Mouse (Mus musculus) layer of hippocampus, postnatal 25 days (tissue): ENCODE measurements at regions not wholly inside any gene's neighbourhood (a gene's known extent, or its start where the extent isn't known, plus 50 kb on each side); places are given as distances from the start of the nearest gene placed in this dataset.

Experiments
- DNase-seq, 2 experiments: peaks; one replicate each; pipeline ENCODE4 v3.0.0; 2022; ENCODE audit warnings: mixed read lengths in 2 of 2, low spot score in 1 of 2; ENCODE audit errors: extremely low spot score in 1 of 2

DNA sequence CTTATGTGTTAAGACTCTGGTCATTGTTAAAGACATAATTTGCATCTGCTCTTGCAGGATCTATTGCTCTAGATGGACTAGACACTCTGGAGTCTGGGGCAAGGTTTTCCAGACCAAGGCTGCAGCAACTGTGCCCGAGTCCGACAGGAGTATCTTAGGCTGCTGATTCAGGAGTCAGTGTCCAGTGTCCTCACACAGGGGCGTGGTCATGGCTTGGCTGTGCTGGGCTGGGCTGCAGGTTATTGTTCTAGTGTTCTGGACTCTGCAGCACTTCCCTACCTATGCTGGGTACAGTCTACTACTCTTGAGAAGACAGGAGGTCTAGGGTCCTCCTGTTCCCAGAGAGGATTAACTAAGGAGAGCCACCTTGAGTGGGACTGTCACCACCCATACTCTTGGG is 161.5 kb upstream of the Prox1 start:
- DNase-seq = no peak

DNA sequence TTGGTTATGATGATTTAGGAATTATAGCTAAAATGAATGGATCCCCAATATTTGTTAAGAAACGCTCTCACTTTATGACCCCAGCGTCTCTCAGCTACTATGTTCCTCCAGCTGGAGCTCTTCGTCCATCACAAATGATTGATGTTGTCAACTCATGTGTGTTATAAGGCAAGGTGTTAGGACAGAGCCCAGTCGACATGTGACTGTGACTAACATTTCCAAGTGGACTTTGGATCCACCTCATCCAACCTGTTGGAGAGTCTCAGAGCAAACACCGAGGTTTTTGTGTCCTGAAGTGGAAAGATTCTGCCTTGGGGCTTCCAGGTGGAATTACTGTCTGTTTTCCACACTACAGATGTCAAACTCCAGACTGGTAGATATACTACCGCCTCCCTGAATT is 154.0 kb upstream of the Prox1 start:
- DNase-seq = no peak

DNA sequence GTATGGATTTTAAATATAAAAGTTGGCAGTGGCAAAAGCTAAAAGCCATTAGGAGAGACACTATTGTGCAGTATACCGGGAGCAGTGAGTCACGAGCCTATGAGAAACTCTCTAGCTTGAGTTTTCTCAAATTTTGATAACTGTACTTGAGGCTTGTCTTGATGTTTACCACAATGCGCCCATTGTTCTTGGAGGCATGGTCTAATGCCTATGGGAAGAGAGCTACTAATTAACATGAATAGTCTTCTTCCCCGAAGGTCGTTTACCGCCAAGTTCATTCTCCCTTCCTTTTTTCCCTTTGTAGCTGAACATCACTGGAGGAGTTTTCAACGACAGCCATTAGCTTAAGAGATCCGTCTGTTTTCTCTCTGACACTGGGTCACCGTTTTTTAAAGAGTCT is 153.2 kb upstream of the Prox1 start:
- no peak for DNase-seq

DNA sequence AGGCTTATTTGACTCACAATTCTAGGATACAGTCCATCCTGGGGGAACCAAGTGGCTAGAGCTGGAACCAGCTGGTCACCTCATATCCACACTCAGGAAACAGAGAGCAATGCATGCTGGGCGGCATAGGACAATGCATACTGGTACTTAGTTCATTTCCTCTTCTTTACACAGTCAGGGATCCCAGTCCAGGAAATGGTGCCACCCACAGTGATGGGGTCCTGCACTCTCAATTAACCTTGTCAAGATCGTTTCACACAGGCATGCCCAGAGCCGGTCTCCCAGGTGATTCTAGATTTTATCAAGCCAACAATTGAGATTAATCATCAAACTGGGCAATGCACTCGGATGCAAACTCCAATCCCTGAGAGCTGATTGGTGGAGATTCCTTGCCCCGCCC is 145.7 kb upstream of the Prox1 start:
- no peak for DNase-seq

DNA sequence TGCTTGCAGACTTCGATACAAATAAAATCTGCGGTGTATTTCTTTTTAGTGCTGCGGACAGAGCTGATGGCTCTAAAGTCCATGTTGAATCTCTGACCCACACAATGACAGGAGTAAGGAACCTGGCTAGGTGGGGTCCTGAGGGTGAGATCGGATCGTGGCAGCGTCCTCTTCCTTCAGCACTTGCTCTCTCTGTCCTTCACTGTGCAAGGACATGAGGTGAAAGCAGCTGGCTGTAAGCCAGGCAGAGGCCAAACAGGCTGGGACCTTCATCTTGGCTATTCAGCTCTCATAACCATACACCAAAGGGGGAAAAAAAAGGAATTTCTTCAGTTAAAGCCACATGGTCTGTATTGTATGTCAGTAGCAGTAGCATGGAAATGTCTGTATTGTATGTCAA is 139.3 kb upstream of the Prox1 start:
- DNase-seq = no peak

DNA sequence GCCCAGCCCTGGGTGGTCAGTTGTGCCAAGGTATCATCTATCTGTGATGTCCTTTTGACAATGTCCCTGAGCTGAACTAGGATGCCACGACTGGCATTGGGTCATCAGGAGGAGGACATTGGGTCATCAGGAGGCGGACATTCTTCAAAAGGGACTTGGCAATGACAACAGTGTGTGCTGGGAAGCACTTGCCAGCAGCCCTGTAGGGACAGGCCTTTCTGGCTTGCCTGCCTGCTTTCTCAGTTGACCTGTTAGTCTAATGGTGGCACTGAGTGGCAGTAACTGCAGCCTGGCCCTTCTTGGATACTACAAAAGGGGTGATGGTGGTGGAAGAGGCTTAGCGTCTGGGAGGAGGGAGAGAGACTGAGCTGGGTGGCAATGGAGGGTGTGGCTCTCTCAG is 137.2 kb upstream of the Prox1 start:
- no peak for DNase-seq

DNA sequence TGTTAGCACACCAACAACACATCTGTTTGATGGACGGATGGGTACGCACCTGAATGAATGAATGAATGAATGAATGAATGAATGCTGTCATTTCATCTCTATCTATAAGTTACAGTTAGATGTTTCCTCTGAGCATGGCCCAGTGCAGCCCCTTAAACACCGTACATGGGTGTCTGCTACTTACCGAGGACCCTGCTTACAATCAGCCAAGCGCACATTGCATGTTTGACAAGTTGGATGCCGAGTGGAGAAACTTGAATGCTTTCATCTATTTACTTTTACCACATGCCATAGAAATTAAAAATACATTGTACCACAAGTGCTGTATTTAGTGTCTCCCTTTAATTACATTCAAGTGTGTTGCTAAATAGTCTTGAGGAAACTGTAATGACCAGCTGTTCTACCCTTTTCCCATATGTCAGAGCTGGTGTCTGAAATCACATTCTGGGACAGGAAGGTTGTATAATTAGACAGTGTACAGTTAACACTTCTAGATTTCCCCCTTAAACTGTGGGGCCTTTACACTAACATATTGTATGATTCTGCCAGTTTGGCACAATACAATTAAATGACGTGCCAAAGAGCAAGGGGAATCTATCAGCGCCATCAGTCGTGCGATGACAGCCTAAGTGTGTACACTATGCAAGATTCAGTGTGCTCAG is 127.3 kb upstream of the Prox1 start:
- DNase-seq = no peak

DNA sequence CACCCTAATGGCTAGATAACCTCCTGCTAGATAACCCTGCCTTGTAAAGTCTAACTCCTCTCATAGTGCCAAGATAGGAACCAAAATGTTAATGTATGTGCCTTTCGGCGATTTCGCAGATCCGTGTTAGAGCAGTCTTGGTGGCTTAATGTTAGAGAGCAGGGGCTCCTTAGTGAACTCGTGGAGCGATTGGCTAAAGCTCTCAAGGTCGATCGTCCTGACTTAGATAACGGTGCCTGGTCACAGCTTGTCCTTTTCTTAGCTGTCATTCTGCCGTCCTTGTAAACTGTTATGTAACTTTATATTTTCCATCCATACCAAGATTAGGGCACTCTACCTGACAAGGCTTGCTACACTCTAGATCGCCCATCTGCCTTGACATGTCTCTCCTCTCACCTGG is 119.5 kb upstream of the Prox1 start:
- no peak for DNase-seq

DNA sequence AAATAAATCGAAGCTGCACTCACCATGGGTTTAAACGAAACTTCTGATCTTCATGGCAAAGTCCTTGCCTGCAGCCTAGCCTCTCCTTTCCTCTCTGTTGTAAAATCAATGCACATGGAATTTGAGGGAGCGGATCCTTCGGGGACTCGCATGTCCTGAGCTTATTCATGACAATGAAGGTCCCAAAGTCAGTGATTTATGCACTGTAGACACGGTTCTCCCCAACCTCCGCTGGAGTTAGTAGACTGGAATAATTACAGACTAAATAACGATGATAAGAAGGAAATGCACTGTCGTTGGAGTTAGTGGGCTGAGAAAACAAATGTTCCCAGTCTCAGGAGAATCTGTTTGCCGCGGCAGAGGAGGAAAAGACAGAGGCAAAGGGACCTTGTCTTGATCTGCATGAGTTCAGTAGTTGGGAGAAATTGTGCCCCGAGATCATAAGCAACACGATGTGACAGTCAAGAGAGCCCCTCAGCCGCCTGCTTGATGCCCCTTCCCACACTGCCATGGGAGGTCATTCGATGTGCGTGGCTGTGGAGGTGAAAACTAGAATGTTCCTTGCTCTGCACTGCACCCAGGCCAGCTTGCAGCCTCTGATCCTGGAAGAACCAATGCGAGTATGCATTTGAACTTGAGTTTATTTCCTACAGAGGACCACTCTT is 116.1 kb upstream of the Prox1 start:
- peak in 1 of 2 experiments; percentile 1 for DNase-seq

DNA sequence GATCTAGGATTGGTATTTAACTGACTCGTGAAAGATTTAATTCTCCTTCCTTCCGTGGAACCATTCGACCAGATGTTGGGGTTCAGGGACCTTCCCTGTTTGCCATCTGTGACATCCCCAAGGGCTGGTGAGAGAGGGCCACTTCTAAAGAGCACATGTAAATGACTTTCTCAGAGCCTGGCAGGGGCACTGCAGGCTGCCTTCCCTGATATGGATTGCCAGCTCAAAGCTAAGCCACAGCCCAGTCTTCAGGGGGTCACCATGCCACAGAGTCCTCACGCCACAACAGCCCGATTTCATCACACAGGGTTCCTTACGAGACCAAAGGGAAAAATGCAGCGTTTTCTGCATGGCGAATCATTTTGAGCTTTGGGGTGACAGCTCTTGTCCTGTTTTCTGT is 115.1 kb upstream of the Prox1 start:
- no peak for DNase-seq

DNA sequence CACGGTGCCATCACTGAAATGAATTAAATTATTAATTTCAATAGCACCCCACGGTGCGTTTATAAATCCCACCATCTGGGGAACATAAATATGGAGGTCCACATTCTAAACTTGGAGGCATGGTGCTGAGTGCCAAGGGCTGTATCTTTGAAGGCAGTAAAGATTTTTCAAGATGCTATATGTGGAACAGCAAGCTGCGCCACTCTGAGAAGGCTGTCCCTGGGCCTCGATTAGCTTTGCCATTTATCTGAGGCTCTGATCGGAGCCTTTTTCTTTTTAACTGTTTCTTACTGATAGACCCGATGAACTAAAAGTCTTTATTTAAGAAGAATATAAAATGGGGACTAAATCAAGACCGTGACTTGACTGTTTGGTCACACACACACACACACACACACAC is 114.5 kb upstream of the Prox1 start:
- DNase-seq = no peak

DNA sequence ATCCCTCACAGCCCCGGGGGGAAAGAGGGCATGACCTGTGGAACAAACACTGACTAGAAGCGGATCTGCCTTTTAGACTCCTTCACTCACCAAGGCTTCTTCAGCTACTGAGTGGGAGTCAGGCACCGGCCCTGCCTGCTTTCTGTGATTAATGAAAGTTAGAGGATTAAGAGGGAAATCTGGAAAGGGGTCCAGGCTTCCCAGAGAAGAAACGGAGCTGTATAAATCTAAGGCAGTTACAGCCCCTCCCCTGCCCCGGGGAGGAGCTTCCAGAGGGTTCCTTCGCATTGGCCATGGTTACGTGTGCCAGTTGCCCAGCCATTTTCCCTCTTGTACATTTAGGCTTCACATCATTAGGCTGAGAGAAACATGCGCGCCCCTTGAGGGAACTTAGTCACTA is 113.6 kb upstream of the Prox1 start:
- peak in 1 of 2 experiments; percentile 1 for DNase-seq

DNA sequence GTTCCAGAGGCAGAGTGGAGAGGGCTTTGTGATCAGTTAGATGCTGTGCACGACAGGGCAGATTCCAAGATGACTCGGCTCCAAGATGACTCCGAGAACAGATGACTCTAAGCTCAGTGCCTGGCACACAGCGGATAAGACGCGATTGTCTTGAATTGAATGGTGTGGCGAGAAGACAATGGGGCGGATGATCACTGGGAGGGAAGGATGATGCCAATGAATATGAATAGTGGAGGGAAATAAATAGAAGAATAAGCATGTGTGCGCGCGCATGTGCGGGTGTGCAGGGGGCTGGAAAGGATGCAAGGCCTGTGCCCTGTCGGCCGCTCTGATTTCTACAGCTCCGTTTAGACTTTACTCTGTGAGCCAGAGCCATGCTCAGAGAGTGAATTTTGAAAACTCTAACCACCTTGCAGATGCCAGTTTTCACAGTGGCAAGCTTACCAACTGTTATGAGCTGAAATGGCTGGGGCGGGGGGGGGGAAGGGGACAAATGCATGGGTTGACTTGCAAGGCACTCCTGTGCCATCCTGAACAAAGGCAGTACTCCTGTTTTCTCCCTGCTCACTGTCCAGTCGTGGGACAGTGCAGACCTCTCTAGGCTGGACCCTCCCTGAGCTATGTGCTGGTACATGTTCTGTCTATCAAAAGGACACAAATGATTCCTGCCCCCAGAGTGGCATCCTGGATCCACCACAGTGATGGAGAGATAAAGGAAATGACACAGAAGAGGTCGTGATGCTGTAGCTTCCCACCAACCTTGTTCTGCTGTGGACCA is 109.8 kb upstream of the Prox1 start:
- DNase-seq = peak in 1 of 2 experiments; percentile 20

DNA sequence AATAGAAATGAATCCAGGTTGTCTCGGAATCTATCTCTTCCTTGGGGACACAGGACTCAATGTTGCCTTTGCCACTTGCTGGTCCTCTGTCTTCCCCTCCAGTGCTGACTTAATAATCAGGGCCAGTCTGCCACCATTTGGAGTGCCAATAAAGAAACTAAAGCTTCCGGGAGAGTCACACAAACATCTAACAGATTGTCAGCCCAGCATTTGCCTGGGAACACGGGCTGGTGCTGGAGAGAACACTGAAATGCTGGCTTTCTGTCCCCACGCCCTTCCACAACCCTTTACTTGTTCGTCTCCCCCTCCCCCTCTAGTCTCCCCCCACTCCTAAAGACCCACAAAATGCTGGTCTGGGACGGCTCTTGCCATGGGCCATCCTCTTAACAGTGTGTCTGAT is 104.4 kb upstream of the Prox1 start:
- DNase-seq = peak; percentile 12 to 26

DNA sequence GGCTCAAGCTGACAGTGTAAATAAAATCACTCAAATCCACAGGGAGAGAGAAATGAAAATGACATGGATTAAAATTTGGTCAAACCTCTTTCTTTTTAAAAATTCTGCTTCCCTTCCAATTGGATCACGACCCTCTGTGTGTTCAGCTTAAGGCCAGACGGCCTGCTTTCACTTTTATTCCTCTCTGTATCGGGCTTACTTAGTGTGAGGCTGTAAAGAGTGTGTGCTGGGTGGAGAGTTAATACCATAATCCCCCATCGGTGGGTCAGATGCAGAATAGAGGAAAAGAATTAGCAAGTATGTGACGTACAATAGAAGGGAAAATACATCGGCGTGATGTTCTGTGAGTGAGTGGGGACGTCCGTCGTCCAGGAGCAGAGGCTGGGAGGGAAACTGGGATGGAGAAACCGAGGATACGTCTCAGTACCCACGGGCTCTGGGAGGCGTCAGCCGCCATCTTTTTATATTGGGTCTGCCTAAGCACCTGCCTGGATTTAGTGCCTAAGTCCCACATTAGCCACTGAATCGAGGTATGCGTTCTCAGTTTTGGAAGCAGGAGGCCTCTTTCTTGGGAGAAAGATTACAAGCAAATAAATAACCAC is 100.4 kb upstream of the Prox1 start:
- DNase-seq = no peak

DNA sequence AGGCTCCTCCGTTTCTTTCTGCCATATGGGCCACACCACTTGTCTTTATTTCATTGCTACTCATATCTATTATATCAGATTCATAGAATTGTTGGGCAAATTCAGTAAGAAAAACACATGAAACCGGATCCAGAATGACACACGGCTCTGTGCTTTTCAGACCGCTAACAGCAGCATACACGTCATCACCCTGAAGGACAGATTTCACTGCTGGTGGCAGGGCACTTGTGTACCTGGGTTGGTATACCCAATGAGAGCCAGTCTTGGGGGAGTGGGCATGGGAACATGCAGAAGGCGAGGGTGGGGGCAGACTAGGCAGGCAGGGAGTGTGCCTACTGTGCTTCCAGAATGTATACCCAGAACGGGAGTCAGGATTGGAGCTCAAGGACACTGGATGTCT is 98.7 kb upstream of the Prox1 start:
- DNase-seq = no peak

DNA sequence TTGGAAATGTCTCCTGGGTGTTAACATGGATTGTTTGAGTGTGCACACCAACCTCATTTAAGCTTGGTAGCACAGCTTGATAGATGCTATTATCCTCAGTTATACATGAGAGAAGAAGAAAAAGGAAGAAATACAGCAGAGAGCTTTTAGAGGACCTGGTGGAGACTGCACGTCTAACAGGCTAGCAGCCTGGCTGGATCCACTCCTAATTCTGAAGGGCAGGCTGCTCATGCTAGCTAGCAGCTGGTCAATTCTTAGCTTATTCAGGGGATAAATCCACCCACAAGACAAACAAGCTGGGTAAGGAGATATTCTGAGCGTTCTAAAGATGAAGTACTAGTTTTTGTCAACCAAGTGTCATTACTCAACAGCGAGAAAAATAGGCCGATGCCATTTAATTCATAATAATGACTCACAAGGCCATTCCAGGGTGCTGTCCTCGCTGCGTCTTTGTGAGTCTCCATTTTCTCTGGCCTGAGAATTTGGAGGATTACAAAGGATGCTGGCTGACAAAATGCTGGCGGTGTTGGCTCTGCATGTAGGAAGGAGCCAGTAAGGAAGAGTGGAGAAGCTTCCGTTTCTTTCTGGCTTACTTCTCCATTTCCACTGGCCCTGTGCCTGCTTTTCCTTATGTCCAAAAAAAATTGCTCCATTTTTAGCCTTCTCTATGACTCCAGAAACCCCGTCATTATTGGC is 94.7 kb upstream of the Prox1 start:
- DNase-seq = no peak

DNA sequence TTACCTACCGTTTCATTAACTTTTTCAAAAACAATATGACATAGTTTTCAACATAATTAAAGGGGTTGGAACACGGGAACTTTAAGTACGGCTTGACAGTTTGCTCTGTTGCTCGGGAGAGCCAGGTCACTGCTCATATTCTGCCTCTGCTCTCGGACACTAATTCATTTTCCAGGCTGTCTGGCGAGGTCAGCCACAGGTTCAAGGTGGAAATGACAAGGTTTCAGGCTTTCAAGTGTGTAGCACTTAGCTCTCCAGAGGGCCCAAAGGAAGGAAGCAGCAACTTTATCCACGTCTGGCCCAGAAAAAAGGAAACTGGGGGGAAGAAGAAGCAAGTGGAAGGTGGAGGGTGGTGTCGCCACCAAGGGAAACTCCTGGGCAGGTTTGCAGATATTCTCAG is 94.0 kb upstream of the Prox1 start:
- DNase-seq = no peak

DNA sequence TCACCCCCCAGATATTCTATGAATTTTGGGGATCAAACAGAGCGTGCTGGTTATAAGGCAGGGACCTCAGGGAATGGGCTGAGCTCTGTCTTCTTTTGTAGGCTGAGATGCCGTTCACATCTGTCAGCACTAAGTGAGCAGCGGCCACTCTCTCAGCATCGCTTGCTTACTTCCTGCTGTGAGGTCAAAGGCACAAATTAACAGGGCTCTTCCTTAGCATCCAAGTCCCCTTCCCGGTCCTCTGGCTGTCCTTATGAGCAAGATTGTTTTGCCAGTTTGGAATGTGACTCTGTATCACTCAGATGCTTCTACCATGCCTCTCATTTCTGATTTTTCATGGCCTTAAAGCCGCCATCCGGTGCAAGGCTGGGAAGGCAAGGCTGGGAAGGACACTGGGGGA is 93.1 kb upstream of the Prox1 start:
- DNase-seq = no peak

DNA sequence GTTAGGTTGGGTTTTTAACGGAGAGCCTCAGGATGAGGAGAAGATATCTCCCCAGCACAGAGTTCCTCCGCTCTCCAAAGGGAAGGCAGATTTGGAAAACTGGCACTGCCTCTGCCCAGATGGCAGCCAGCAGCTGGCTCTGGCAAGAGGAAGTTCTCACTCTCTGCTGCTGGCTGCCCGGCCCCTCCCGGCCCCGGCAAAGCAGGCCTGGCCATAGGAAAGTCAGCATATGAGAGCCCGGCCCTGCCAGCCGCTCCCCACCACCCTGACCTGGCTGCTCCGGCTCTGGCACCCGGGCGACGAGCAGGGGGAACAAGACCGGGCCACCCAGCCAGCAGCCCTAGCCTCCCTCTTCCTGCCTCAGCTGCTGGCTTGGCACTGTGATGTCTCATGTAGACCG is 89.1 kb upstream of the Prox1 start:
- DNase-seq = no peak
